Mouse (Mus musculus) intestine, embryonic 14.5 days (tissue): ENCODE measurements at regions not wholly inside any gene's neighbourhood (a gene's known extent, or its start where the extent isn't known, plus 50 kb on each side); places are given as distances from the start of the nearest gene placed in this dataset.

Source experiments
- ATAC-seq: fragments of 200-750 bp; cut with Nextera tagmentation; replicated peaks from 2 replicates; pipeline ENCODE4 v1.8.0; 2017; ENCODE audit warnings: low read depth, moderate number of reproducible peaks, moderate TSS enrichment, moderate library complexity; ENCODE audit not compliant: low FRiP score, low TSS enrichment
- DNase-seq: peaks from one replicate; pipeline ENCODE4 v3.0.0-alpha.2; 2018; ENCODE audit warnings: low spot score
- H3K27ac ChIP-seq: fragments of 300-500 bp; sonication (generic); 2 replicates; pipeline ENCODE4 v1.5.1; 2014; ENCODE audit warnings: low read depth, mild to moderate bottlenecking, control low read depth
- H3K27me3 ChIP-seq: fragments of 300-500 bp; sonication (generic); replicated peaks from 2 replicates; pipeline ENCODE4 v1.6.1; 2014; ENCODE audit warnings: low read length, control low read depth; ENCODE audit not compliant: control insufficient read depth, insufficient read depth
- H3K36me3 ChIP-seq: fragments of 300-500 bp; sonication (generic); 2 replicates; pipeline ENCODE4 v1.6.1; 2014; ENCODE audit warnings: low read length, control low read depth; ENCODE audit not compliant: control insufficient read depth, insufficient read depth
- H3K4me1 ChIP-seq: fragments of 300-500 bp; sonication (generic); replicated peaks from 2 replicates; pipeline ENCODE4 v1.6.1; 2014; ENCODE audit warnings: low read length, control low read depth, mixed read lengths; ENCODE audit not compliant: control insufficient read depth, insufficient read depth
- H3K4me2 ChIP-seq: fragments of 300-500 bp; sonication (generic); 2 replicates; pipeline ENCODE4 v1.6.1; 2014; ENCODE audit warnings: low read length
- H3K4me3 ChIP-seq: fragments of 300-500 bp; sonication (generic); 2 replicates; pipeline ENCODE4 v1.5.1; 2014; ENCODE audit warnings: low read depth, low read length, control low read depth, mixed read lengths
- H3K9ac ChIP-seq: fragments of 300-500 bp; sonication (generic); 2 replicates; pipeline ENCODE4 v1.6.1; 2014; ENCODE audit warnings: mild to moderate bottlenecking, low read length
- H3K9me3 ChIP-seq: fragments of 300-500 bp; sonication (generic); 2 replicates; pipeline ENCODE4 v1.6.1; 2016; ENCODE audit warnings: low read length, control low read depth; ENCODE audit not compliant: control insufficient read depth
- WGBS: fragments of 180-500 bp; shearing (Covaris S2); extraction: QIAGEN DNeasy Blood & Tissue Kit; methylation state at CpG from one replicate; pipeline ENCODE4 v1.1.7; 2014; 5-methylcytosine and 5-hydroxymethylcytosine counted together

GRCm38 (mm10) chr4:154726636-154727045 lies 59.0 kb upstream of the Actrt2 start:
- DNase-seq, result no peak
- no peaks in the 10 kb centered on the region for H3K4me1 ChIP-seq
- 26% methylated on average over 3 of the region's 3 CpGs for WGBS

GRCm38 (mm10) chr4:154727945-154728344 lies 60.3 kb upstream of the Actrt2 start:
- ATAC-seq, result no peak
- H3K4me2 ChIP-seq, result no peak overlapping the region
- no peak overlapping the region for H3K4me3 ChIP-seq
- H3K9me3 ChIP-seq, result no peaks in the 10 kb centered on the region
- WGBS, result 71% methylated on average over 7 of the region's 7 CpGs
- no peaks in the 10 kb centered on the region for H3K27me3 ChIP-seq
- H3K27ac ChIP-seq, result no peak overlapping the region
- H3K9ac ChIP-seq, result no peak overlapping the region
- no peaks in the 10 kb centered on the region for H3K36me3 ChIP-seq
- DNase-seq, result no peak
- H3K4me1 ChIP-seq, result no peaks in the 10 kb centered on the region

More at GRCm38 (mm10) chr4:154726636-154727045, 59.0 kb upstream of the Actrt2 start:
- no peaks in the 10 kb centered on the region for H3K27me3 ChIP-seq
- no peak overlapping the region for H3K27ac ChIP-seq
- no peak for ATAC-seq
- H3K4me3 ChIP-seq, result no peak overlapping the region
- H3K9me3 ChIP-seq, result no peaks in the 10 kb centered on the region
- H3K4me2 ChIP-seq, result no peak overlapping the region
- H3K9ac ChIP-seq, result no peak overlapping the region
- H3K36me3 ChIP-seq, result no peaks in the 10 kb centered on the region

DNA sequence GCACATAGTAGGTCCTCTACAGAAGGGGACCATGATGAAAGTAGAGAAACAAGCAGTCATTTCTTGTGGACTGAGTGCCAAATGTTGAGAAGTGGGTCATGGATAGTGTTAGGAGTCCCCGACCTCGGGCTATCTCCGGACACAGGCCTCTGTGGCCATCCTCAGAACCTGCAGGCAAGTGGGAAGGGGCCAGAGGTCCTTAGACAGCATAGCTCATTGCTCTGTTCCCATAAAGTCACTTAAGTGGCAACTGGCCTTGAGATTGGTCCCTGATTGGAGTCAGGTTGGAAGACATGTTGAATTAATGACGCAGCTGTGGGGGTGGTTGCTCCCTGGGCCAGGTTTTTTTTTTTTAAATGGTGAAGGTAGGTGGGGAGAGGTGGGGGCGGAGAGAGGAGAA lies 63.0 kb upstream of the Actrt2 start:
- Histone ChIP-seq H3K27me3 (no peaks in the 10 kb centered on the region), H3K9ac (no peak overlapping the region), H3K4me2 (no peak overlapping the region), H3K9me3 (no peaks in the 10 kb centered on the region), H3K36me3 (no peaks in the 10 kb centered on the region), H3K27ac (no peak overlapping the region), H3K4me1 (no peaks in the 10 kb centered on the region), H3K4me3 (no peak overlapping the region)
- DNase-seq (no peak), ATAC-seq (no peak)
- 89% methylated on average over 5 of the region's 5 CpGs for WGBS

- Histone ChIP-seq H3K4me2 (no peak overlapping the region), H3K9ac (no peak overlapping the region), H3K9me3 (no peaks in the 10 kb centered on the region), H3K36me3 (no peaks in the 10 kb centered on the region), H3K27ac (no peak overlapping the region), H3K4me3 (no peak overlapping the region), H3K4me1 (no peaks in the 10 kb centered on the region), H3K27me3 (no peaks in the 10 kb centered on the region)
- 53% methylated on average over 15 of the region's 15 CpGs for WGBS
- DNase-seq, result no peak
- ATAC-seq, result no peak
Observed at GRCm38 (mm10) chr4:154731345-154731744, 63.7 kb upstream of the Actrt2 start.

DNA sequence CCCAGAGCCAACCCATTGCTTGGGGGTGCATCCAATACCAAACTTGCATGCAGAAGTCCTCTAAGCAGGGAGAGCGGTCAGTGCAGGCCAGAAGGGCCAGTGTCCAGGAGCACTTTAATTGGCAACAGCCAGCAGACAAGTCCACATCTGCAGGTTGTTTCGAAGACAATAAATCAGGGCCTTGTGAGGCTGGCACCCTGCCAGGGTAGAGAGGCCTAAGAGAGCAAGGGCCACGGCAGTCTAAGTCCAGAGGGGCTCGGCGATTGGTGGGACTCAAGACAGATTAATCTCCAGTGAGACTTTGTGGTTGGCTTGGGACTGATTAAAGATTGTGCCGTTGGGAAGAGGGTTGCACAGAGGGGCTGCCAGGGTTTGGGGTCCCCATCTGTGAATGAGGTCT lies 68.4 kb upstream of the Actrt2 start:
- DNase-seq (no peak), ATAC-seq (no peak)
- Histone ChIP-seq H3K4me2 (no peak overlapping the region), H3K27ac (no peak overlapping the region), H3K36me3 (no peaks in the 10 kb centered on the region), H3K4me3 (no peak overlapping the region), H3K9me3 (no peaks in the 10 kb centered on the region), H3K9ac (no peak overlapping the region), H3K27me3 (no peaks in the 10 kb centered on the region; the same call in 1 of the 2 replicates), H3K4me1 (no peaks in the 10 kb centered on the region)
- WGBS, result 66% methylated on average over 6 of the region's 6 CpGs

DNA sequence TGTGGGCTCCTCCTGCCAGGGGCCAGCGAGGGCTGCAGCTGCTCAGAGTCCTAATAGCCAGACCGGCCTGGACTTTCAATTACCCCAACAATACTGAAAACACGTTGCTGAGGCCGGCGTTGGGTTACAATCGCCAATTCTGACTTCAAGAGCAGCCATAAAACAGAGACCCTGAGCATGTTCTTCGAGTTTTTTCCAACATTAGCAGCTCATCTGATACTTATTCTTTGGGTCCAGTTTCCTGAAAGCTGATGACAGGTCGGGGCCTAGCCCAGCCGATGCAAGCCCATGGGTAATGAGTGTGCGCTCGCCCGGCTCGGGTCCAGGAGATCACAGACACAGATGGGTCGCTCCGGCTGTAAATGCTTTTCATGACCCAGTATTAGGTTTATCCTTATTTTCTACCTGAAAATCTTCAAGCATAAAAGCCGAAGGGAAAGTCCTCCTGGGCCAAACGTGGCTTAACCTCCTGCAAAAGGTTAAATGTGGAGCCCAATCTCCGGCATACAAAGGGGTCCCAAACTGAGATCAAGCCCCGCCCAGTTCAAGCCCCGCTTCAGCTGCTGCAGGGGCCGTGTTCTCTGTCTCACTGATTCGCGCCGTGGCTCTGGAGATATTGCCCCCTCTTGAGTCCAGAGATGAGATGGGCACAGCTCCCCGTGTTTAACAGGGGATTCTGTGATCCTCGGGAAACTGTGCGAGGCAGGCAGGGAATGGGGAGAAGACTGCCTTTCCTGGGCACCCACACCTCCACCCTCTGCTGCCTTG lies 73.6 kb upstream of the Actrt2 start:
- H3K27me3 ChIP-seq, result peaks cover 4% of the 10 kb centered on the region; the same call in 1 of the 2 replicates
- H3K36me3 ChIP-seq, result no peaks in the 10 kb centered on the region
- DNase-seq (no peak), ATAC-seq (no peak)
- H3K4me1 ChIP-seq, result no peaks in the 10 kb centered on the region
- H3K4me3 ChIP-seq, result no peak overlapping the region
- WGBS, result 43% methylated on average over 27 of the region's 27 CpGs
- H3K9ac ChIP-seq, result no peak overlapping the region
- no peaks in the 10 kb centered on the region for H3K9me3 ChIP-seq
- no peak overlapping the region for H3K27ac ChIP-seq
- H3K4me2 ChIP-seq, result no peak overlapping the region

- no peak for DNase-seq
- 79% methylated on average over 16 of the region's 16 CpGs for WGBS
- Histone ChIP-seq H3K27me3 (peaks cover 4% of the 10 kb centered on the region; the same call in 1 of the 2 replicates), H3K9me3 (no peaks in the 10 kb centered on the region), H3K36me3 (no peaks in the 10 kb centered on the region), H3K4me2 (no peak overlapping the region), H3K4me3 (no peak overlapping the region), H3K4me1 (no peaks in the 10 kb centered on the region), H3K27ac (no peak overlapping the region), H3K9ac (no peak overlapping the region)
- ATAC-seq, result no peak
Observed at GRCm38 (mm10) chr4:154746323-154747005, 78.8 kb upstream of the Actrt2 start.

- Histone ChIP-seq H3K9ac (no peak overlapping the region), H3K4me2 (no peak overlapping the region), H3K36me3 (no peaks in the 10 kb centered on the region), H3K4me1 (no peaks in the 10 kb centered on the region), H3K27ac (no peak overlapping the region), H3K27me3 (0 out of 2 replicates have a peak, but pooled peaks cover 4% of the 10 kb centered on the region), H3K4me3 (no peak overlapping the region), H3K9me3 (no peaks in the 10 kb centered on the region)
- DNase-seq (no peak), ATAC-seq (no peak)
- WGBS, result 81% methylated on average over 4 of the region's 4 CpGs
Observed at GRCm38 (mm10) chr4:154747006-154747343, 79.3 kb upstream of the Actrt2 start.

- Histone ChIP-seq H3K9me3 (no peaks in the 10 kb centered on the region), H3K27ac (no peak overlapping the region), H3K27me3 (no peaks in the 10 kb centered on the region), H3K36me3 (no peaks in the 10 kb centered on the region), H3K4me2 (no peak overlapping the region), H3K9ac (no peak overlapping the region), H3K4me3 (no peak overlapping the region), H3K4me1 (no peaks in the 10 kb centered on the region)
- DNase-seq, result peak; percentile 74
- WGBS, result 41% methylated on average over 9 of the region's 9 CpGs
- ATAC-seq, result no peak
Observed at GRCm38 (mm10) chr4:154749160-154749559, 81.5 kb upstream of the Actrt2 start.
